Mouse (Mus musculus): Measurements from ENCODE around the gene Tmem186.

Gene Tmem186

DNA sequence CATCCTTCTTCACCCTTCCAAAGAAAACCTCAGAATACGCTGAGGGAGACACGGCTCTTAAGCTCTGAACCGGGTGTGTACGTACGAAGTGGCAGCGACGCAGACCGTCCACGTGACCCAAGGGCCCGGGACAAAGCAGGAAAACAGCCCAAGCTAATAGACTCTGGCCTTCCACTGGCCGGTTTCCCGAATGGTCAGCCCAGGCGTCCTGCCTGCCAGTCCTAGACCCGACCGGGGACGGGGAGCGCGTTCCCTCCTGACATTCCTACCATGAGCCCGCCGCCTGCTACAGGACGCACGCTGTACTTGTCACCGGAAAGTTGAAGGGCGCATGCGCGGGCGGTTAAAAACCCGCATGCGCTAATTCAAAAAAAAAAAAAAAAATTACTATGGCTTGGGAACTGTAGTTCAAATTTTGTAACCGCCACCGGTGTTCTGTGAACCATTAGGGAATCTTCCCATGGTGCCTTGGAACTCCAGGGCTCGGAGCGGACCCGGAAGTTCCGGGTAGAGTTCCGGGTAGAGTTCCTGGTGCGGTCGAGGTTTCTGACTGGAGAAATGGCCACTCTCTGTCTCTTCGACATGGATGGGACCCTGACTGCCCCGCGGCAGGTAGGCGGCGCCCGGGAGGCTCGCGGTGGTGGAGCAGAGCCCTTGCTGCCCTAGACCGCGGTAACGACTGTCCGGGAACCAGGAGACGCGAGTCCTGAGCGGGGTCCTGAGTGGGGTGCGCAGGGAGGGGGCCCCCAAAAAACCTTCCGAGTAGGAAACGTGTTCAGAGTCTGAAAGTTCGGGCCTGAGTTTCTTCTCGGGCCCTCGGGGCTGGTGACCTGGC, at the start of gene Tmem186, which contains the start of gene Pmm2:
Gene Tmem186 (minus strand): TSS at position 496 of the 835 bp plus-strand sequence.
Gene Pmm2 (plus strand): TSS at position 458 of the 835 bp plus-strand sequence.
- peak; percentile 88 for DNase-seq

DNA sequence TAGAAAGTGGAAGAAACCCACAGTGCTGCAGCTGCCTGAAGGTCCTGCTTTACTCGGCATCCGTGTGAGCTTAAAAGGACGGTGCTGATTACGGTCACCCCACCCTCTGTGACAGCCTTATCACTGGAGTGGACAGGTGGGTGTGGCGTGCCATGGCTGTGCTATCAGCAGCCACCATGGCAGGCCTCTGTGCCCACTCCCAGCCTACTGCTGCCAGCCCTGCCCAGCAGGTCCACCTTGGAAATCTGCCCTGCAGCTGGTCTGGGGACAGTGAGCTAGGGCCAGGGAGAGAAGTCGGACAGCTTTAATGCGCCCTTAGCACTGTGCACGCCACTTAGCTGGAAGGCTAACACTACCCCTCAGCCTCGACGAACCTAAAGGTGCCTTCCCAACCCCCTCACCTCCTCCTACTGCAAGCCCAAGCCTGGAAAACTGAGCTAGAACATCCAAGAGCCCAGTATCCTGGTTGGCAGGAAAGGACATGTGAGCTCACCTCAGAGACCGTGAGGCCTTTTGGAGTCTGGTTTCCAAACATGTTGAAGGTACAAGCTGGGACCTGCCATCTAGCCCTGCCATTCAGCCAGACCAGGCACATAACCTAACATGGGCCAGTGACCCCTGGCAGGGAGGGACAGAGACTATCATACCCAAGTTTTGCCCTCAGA, 49.5 kb upstream of the Tmem186 start:
- no peak for DNase-seq

DNA sequence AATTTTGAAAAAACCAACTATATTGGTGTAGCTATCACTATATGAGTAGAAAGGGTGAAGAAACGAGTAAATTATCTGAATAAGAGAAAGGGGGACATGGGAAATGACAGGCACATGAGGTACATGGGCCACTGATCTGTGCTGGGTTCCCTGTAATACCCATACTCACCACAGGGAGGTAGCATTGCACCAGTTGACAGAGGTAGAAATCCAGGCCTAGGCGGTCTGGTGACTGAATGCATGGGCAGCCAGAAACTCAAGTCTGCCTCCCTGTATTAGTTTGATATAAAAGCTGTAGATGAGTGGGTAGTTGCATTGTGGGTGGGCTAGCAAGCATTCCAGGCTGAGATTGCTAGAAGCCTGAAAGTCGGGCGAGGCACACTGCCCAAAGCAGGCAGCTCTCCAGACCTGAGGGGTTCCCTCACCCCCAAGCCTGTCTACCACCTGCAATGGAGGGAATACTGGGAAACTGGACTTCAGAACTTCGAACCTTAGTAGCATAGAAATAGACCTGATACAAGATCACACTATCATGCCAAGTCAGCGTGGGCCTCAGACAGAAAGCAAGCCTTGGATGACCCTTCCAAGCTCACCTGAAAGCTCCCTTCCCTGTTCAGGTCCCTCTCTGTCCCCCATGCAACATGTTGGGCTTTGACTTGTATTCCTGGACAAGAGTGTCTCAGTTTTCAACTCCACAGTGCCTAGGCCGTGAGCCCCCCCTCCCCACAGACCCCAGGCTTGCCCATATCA, 48.8 kb upstream of the Tmem186 start:
- DNase-seq, result peak; percentile 77

DNA sequence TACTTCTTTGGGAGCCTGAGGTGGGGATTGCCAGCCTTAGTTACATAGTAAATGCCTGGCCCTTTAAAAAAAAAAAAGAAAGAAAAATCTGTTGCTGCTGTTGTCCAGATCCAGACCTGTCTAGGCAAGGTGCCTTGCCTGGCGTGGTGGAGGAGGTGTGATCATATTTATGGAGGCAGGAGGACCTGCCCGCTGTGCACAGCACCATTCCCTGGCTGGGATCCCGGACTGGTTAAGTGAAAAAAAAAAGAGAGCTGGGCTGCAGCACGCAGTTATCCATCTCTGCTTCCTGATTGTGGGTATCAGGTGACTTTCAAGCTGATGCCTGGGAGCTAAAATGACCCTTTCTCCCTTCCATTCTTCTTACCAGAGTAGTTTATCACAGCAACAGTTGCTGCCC, 47.6 kb upstream of the Tmem186 start:
- DNase-seq, result no peak

DNA sequence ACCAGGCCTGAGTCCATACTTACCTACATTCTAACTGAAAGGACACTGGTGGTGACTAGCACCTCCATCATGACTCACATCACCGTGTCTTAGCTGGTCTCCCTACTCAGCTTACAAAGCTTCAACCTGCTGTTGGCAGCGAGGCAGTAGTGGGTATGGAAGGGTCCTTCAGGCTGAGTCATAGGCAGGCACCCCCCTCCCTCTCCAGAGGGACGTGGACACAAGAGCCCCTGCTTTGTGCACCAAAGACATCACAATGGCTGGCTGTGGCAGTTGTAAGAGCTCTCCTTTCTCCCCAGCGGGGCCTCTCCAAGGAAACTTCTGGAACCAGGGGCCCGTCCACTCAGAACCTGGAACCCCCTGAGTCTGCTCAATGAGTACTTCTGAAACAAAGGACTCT, 43.0 kb upstream of the Tmem186 start, which contains the start of gene Gm5767:
Gene Gm5767 (plus strand): TSS at position 301 of the 400 bp plus-strand sequence.
- DNase-seq, result no peak

DNA sequence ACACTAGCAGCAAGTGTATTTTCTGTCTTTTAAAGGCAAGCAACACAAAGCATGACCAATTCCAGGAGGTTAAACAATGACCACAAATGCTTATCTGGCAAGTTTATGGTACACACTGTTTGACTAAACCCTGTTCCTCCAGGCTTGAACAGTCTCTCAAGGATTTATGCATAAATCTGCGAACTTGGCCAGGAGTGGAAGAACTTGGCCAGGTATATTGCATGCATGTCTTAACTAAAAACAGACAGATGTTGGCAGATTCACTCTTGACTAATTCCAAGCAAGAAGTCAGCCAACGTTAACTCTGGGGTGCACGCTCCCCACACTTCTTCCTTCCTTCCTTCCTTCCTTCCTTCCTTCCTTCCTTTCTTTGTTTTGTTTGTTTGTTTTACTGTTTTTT, 42.3 kb upstream of the Tmem186 start:
- DNase-seq, result no peak

DNA sequence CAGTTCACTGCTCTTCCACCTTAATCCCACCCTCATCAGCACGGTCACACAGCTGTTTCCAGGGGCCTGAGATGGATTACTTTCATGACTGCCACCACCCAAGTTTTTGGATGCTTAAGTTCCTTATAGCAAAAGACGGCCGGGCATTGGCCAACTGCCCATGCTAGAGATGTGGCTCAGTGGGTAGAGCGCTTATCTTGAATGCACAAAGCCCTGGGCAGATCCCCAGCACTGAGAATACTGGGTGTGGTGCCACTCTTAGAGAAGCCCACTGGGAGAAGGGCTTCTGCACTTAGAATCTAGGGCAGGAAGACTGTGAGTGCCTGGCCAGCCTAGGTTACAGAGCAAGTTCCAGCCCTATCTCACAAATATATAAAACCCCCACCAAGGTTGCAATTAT, 41.2 kb upstream of the Tmem186 start:
- DNase-seq, result no peak

DNA sequence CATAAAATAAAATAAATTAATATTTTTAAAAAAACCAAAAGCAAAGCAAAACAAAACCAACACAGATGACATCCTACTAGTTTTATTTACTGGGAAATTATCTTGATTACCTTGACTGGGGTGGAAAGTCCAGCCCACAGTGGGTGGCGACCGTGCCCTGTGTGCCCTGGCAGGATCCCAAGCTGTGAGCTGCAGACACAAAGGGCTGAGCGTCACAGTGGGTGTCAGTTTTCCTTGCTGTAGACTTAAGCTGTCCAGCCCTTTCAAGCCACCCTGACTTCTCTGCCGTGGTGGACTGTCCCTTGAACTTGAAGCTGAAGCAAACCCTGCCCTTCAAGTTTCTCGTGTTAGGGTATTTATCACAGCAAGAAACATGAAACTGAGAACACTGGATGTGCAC, 40.5 kb upstream of the Tmem186 start:
- DNase-seq, result no peak

DNA sequence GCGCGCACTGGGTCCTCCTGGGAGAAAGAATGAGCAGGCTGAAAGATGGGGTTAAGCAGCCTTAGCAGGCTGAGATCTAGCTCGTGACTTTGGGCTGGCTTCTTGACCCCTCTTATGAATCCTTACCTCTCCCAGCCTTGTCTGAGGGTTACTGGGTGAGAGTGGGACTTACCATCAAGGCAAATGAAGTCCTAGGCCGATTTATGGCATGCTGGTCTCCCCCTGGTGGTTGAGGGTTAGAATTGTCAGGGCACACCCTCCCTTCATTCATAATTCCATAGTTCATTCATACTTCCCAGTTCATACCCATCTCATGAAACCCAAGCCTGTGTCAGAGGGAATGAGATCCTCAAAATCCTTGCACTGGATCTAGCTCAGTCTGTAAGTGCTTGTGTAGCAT, 39.3 kb upstream of the Tmem186 start:
- DNase-seq, result peak; percentile 61

DNA sequence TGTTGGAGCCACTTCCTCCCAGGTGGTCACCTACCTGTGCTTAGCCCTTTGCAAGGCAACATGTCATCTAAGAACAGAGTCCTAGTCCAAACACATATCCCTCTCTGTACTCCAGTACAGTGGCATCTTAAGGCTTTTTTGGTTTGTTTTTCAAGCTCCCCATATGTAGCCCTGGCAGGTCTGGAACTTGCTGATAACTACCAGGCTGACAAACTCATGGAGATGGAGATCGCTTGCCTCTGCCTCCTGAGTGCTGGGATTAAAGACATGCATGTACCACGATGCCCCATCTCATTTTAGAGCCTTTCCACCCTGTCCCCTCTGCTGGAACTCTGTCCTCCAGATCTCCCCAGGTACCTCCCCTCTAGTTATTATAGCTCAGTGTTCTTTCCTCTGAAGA, 38.7 kb upstream of the Tmem186 start:
- no peak for DNase-seq

DNA sequence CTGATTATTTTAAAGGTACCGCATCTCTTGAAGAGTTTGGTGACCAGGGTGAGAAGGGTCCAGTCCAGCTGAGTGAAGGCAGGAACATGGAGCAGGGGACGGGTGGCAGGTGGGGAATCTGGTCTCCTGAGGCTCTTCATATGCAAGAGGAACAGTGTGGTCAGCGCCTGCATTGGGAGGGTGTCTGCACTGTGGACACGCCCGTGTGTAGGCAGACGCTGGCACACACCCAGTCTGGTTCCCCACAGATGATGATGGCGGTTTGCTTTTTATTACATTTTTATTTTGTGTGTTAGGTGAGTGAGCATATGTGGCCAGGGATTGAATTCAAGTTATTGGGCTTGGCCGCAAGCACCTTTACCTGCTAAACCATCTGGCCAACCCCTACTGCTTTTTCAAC, 38.0 kb upstream of the Tmem186 start:
- no peak for DNase-seq

DNA sequence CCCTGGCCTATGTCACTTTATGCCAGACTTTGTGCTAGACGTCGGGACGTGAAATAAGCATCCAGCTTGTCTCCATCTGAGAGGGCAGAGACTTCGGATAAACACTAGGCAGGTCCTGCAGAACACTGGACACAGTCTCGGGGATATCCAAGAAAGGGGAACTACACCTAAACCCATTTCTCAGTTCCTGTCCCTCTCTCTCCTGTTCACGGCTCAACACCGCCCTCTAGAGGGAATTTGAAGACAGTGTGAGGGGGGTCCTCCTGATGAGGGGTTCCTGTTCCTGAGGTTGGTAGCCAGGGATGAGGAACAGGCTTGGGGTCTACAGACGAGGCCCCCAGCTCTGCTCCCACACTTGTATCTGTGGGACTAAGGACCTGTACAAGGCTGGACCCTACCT, 36.7 kb upstream of the Tmem186 start:
- DNase-seq, result peak; percentile 52

DNA sequence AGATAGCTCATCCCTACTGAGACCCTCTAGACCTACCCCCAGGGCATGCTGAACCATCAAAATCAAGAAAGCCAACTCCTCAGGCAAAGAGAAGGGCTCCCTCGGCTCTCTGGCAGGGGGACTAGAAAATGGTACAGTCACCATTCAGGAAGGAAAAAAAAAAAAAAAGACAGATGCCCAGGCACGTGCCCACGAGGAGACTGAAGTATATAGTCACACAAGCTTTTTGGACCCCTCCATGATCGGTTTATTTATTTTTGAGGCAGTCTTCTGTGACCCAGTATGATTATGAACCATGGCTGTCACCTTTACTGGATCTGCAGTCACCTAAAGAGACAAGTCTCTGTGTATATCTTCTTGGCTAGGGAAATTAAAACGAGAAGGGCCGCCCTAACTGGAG, 35.8 kb upstream of the Tmem186 start:
- DNase-seq, result no peak

DNA sequence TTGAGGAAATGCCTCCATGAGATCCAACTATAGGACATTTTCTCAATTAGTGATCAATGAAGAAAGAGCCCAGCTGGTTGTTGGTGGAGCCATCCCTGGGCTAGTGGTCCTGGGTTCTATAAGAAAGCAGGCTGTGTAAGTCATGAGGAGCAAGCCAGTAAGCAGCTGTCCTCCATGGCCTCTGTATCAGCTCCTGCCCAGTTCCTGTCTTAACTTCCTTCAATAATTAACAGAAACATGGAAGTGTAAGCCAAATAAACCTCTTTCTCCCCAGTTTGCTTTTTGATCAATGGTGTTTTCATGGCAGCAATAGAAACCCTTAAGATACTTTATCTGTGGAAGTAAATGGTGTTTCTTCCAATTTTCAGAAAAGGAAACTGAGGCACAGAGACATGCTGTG, 35.3 kb upstream of the Tmem186 start:
- DNase-seq, result no peak

DNA sequence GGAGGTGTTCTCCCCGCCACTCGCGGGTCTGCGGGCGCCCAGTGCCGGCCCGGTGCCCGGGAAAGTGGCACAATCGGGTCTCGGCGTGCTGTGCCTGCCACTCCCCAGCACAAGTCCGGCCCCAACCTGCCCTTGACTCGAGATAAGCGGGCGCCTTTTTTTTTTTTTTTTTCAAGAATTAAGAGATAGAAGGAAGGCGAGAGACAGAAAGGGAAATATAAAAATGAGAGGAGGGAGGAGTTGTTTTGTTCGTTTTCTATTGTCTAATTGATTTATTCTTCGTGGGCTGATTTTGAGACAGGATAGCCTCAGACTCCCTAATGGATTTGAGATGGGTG, 34.8 kb upstream of the Tmem186 start:
- DNase-seq, result no peak

DNA sequence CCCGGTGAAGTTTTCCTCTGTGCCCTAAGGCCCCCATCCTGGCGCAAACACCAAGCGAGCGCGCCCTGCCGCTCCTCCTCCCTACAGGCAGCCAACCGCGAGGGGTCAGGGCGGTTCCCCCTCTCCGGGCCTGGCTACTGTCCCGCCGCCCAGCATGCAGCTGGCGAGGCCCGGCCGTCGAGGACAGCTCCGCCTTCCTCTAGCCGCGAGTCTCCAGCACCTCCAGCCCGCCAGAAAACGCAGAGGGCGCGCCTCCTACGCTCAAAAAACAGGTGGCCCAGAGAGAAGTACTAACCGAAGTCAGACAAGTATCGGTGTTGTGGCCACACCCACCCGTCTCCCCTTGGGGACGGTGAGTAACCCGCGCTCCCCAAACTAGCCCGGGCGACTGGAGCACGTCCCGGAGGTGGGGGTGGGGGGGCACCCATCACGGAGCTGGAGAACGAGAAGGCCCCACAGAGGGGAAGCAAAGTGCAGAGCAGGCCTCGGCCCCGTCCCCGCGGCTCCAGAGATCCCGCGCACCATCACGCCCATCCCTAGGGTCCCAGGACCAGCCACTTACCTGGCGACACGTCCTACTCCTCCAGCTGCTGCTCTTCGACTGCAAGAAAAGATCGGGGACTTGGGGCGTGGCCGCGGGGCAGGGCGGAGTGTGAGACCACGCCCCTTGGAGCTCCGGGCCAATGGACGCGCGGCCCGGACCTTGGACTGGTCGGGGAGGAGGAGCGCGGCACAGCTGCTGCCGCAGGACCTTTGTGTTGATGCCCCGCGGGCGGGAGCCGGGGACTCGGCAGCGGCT, 34.2 kb upstream of the Tmem186 start, which contains the start of gene Carhsp1:
Gene Carhsp1 (minus strand): TSS at position 605 of the 799 bp plus-strand sequence.
- peak; percentile 83 for DNase-seq

DNA sequence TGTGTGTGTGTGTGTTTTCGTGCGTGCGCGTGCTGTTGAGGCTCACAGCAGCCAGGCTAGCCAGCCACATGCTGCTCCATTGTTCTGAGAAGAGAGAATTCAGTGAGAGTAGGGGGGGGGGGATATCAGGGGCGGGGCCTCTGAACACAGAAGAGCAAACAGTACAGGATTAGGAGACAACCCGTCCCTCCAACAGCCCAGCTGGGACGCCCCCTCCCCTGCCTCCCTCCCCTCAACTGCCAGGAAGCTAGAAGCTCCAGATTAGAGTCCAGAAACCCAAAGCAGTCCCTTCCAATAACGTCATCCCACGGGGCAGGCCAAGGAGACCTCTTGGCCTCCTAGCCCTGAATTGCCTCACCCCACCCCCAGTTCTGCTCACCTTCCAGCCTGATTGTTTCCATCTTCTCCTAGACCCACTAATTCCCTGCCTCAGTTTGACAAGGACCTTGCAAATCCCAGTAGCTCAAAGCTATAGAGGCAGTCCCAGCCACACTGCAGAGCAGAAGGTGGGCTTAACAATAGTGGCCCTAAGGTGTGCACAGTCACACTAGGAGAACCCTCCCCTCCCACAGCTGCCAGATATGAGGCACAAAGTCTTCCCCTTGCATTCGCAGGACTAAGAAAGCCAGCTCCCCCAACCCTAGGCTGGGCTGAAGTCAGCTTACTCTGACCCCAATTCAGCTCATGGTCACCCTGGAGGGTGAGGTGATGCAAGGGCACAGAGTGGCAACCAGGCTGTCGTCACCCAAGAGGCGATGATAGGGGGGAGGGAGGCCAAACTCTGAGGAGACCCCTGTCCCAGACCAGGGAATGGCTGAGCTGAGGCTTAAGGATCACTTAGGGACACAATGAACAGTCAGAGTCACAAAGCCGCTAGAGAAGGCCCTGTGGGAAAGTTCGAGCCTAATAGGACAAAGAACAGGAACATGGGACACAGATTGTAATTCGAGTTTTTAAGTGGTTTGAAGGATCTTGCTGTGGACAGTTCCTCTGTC, 32.8 kb upstream of the Tmem186 start:
- DNase-seq, result no peak

DNA sequence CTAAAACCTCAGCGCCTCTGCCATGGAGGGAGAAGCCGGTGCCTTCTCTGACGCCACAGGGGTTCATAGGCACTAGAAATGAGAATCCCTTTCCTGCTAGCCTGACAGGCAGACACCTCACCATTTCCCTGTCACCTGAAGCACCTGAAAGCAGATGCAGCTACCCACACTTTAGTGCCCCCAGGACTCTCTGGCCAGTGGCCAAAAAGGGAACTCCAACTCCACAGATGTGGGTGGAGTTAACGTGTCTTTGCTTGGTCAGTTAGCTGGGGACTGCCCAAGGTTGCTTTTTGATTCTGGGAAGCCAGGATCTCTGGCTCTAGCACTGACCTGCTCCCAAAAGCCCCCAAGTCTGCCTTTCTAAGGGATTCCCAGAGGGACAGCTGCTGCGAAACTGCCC, 31.9 kb upstream of the Tmem186 start:
- no peak for DNase-seq

DNA sequence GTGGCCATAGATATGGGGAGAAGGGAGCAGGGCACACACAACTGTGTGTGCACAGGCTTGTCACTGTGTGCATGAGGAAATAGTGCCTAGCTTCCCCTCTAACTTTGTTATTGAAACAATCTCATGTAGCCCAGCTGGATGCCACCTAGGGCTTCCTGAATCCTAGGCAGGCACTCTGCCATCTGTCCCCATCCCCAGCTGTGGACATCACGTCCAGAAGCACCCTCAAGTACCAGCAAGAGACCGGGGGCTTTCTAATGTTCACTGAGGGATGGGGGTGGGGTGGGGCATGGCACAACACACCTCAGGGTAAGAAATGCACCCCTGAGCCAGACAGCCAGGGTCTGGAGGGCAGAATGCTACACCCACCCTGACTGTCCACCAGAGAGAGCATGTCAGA, 30.9 kb upstream of the Tmem186 start:
- no peak for DNase-seq

DNA sequence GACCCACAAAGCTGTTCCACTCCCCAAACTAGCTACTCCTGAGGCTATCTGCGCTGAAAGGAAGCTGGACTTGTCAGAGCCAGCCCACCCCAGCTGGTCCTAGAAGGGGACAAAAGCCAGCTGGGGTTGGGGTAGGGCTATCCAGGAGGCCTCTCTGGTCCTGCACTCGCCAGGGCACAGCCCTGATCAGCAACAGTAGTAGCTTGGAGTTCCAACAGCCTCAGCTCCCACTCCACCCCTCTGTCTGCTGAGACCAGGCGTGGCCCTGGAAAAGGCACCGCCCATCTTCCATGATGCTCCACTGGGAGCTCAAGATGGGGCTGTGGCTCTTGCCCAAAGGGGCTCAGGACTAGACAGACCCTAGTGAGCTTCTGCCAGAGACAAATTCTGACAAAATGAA, 30.3 kb upstream of the Tmem186 start:
- no peak for DNase-seq

DNA sequence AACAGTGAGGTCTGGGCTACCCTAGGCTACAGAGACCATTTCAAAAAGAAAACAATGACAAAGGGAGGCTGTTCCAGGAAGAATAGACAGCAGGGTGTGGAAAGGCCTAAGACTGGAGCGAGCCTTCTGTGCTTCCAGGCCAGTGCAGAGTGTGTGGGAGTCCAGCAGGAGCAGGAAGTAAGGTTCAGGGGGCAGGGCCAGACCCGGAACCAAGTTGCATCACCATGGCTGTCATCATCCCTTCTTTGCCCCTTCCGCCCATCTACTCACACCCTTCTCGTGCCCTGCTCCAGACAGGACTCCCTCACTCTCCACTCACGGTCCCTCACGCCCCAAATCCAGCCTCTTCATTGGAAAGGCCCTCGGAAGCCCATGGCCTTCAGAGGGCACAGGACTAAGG, 29.7 kb upstream of the Tmem186 start:
- DNase-seq, result no peak

DNA sequence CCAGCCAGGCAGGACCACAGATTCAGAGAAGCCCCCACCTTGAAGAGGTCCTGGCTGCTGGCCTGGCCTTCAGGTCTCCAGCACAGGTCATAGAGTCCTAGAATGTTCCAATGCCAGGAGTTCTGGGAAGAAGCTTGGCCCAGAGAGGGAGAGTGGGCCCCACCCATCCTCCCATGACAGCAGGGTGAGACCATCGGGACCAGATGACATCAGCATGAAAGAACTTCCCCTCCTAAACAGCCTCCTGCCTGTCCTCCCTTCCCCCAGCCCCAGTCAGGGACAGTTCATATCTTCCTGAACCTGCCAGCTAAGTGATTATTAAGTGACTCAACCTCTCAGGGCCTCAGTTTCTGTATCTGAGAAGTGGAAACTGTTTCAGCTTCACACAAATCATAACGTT, 28.9 kb upstream of the Tmem186 start:
- no peak for DNase-seq

Measured in right cerebral cortex, postnatal 4 days (tissue).